Mouse (Mus musculus) olfactory bulb, adult 2 months (tissue): ENCODE measurements around the gene 4931428F04Rik.

Experiments
- CTCF ChIP-seq: fragments of 200-500 bp; IDR thresholded peaks from 2 replicates; pipeline ENCODE4 v1.5.1; 2012; ENCODE audit warnings: low read depth, mild to moderate bottlenecking, low read length, moderate library complexity; ENCODE audit not compliant: insufficient read depth
- POLR2A ChIP-seq: fragments of 200-500 bp; IDR thresholded peaks from 2 replicates; pipeline ENCODE4 v1.6.1; 2012; ENCODE audit warnings: mild to moderate bottlenecking, low read depth, low read length, moderate library complexity; ENCODE audit not compliant: insufficient read depth

DNA sequence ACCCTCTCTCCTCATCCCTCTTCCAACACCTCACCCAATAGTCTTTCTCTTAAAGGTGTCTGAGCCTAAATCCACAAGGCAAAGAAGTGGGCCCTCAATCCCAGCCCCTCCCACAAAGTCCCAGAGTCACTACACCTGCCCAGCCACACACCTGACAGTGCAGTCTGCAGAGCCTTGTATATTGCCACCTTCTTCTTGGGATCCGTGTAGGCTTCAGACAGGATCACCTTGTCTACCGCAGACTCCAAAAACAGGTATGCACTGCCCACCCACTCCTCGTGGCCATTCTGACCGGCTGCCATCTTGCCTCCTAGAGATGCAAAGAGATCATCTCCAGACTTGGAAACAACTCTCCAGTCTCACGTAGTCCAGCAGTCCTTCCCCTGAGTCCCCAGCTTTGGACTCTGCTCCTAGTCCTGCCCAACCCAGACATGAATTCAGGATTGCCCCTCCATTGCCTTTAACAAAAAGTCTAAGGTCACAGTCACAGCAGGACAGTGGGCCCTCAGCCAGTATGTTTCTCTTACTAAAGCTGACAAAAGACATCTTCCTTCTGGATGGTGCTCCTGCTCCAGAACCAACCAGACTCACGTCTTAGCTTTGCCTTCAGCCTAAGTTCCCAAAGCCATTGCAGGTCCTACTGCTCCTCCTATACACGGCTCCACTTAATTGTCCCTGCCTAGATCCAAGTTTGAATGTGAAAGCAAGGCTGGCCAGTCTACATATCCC lies 29.1 kb downstream of the 4931428F04Rik start:
- TF ChIP-seq CTCF (no peak), POLR2A (no peak)
